Mouse (Mus musculus) CH12.LX (cell line): ENCODE results near the gene Tgtp2. TPM values are rescaled to one million over a fixed set of nuclear protein-coding genes. Genes with fewer than 3 reads are reported as not detected.
"Not testable (repeated sequence)": the region's sequence is repeated elsewhere in the genome, so short reads cannot be mapped to it uniquely, and the experiment has no call there.

Source experiments
- DNase-seq: peaks from one replicate; pipeline ENCODE4 v3.0.0-alpha.2; 2013; ENCODE audit errors: extremely low read depth
- H3K27ac ChIP-seq: 2 replicates; pipeline ENCODE4 v1.5.1; 2012; ENCODE audit warnings: low read depth, mild to moderate bottlenecking, control low read depth, moderate library complexity; ENCODE audit not compliant: insufficient read depth
- H3K27me3 ChIP-seq: replicated peaks from 2 replicates; pipeline ENCODE3; 2012; ENCODE audit warnings: inconsistent platforms
- H3K36me3 ChIP-seq, 2 experiments: replicated peaks in 1 of 2; 2 replicates each; pipeline versions ENCODE3 to v1.6.1; 2012; ENCODE audit warnings: inconsistent platforms in 1 of 2, low read length in 1 of 2, mild to moderate bottlenecking in 1 of 2, mixed read lengths in 1 of 2, moderate library complexity in 1 of 2; ENCODE audit not compliant: control insufficient read depth in 1 of 2, insufficient read depth in 1 of 2
- H3K4me1 ChIP-seq, 2 experiments: 2 replicates each; pipeline ENCODE4 v1.6.1; 2012; ENCODE audit warnings: inconsistent platforms in 1 of 2, moderate library complexity in 1 of 2; ENCODE audit not compliant: insufficient read depth in 2 of 2, control insufficient read depth in 1 of 2
- H3K4me2 ChIP-seq: 2 replicates; pipeline ENCODE4 v1.6.1; 2012; ENCODE audit warnings: low read depth, mild to moderate bottlenecking, control low read depth; ENCODE audit not compliant: poor library complexity, insufficient read depth, severe bottlenecking
- H3K4me3 ChIP-seq, 3 experiments: fragments of 150-350 bp in 1 of 3; sonication (generic) in 1 of 3; replicated peaks in 1 of 3; 2 replicates each; pipeline versions ENCODE3 to v1.5.1; 2011 to 2012; ENCODE audit warnings: low read depth in 2 of 3, low read length in 2 of 3, mild to moderate bottlenecking in 2 of 3, moderate library complexity in 2 of 3, control low read depth in 1 of 3, improper control_type of control experiment in 1 of 3, inconsistent platforms in 1 of 3, mixed read lengths in 1 of 3; ENCODE audit not compliant: poor library complexity in 1 of 3
- H3K79me2 ChIP-seq: replicated peaks from 2 replicates; pipeline ENCODE4 v1.6.1; 2012; ENCODE audit warnings: mild to moderate bottlenecking, moderate library complexity; ENCODE audit not compliant: control insufficient read depth, poor library complexity, insufficient read depth, severe bottlenecking; ENCODE audit errors: extremely low read depth
- H3K9ac ChIP-seq: 2 replicates; pipeline ENCODE4 v1.6.1; 2012; ENCODE audit warnings: low read depth, mild to moderate bottlenecking, control low read depth, moderate library complexity; ENCODE audit not compliant: insufficient read depth
- H3K9me3 ChIP-seq: replicated peaks from 2 replicates; pipeline ENCODE3; 2012; ENCODE audit warnings: low read length, inconsistent platforms, mixed read lengths
- CHD1 ChIP-seq: IDR thresholded peaks from 2 replicates; pipeline ENCODE4 v1.6.1; 2012; ENCODE audit warnings: low read depth, low read length, improper control_type of control experiment, inconsistent platforms
- MAZ ChIP-seq: IDR thresholded peaks from 2 replicates; pipeline ENCODE4 v1.6.1; 2012; ENCODE audit warnings: low read depth, mild to moderate bottlenecking, inconsistent platforms, low read length, improper control_type of control experiment, moderate library complexity
- MEF2A ChIP-seq: IDR thresholded peaks from 2 replicates; pipeline ENCODE4 v1.6.1; 2014; ENCODE audit warnings: low read depth, mild to moderate bottlenecking, inconsistent platforms, low read length, improper control_type of control experiment, borderline replicate concordance
- POLR2A ChIP-seq: IDR thresholded peaks from 2 replicates; pipeline ENCODE4 v1.6.1; 2011; ENCODE audit warnings: low read depth, mild to moderate bottlenecking, improper control_type of control experiment, low read length
- POLR2AphosphoS2 ChIP-seq: IDR thresholded peaks from 2 replicates; pipeline ENCODE4 v1.6.1; 2011; ENCODE audit warnings: low read depth, low read length, improper control_type of control experiment
- RCOR1 ChIP-seq: conservative IDR thresholded peaks from 2 replicates; pipeline ENCODE4 v1.6.1; 2012; ENCODE audit warnings: low read depth, mild to moderate bottlenecking, inconsistent platforms, low read length, improper control_type of control experiment
- dilution Hi-C: fragments of 300-500 bp; cut with MboI; formaldehyde crosslinking; loops from 2 replicates; pipeline ENCODE4 v1.14.3; 2020; ENCODE audit warnings: low sequenced_read_pairs; ENCODE audit not compliant: extremely low pct_unique_long_range_greater_than_20kb, extremely low pct_ligation_motif_present
- in situ Hi-C: fragments of 300-500 bp; cut with MboI; formaldehyde crosslinking; loops from 3 replicates; pipeline ENCODE4 v1.14.3; 2019; ENCODE audit warnings: low sequenced_read_pairs, low pct_ligation_motif_present, low pct_unique_long_range_greater_than_20kb, mixed read lengths
- polyA plus RNA-seq: library from polyadenylated mRNA; unstranded; fragments of >175 nt; gene quantifications from 2 replicates; pipeline ENCODE4 v1.2.1, GENCODE M21; 2012; ENCODE audit warnings: low read depth; ENCODE audit not compliant: insufficient read length
- total RNA-seq, 2 experiments: library from RNA; depleted of rRNA; stranded (reverse); fragments of 300-350 nt in 1 of 2; fragments of >200 nt in 1 of 2; gene quantifications; 2 replicates each; pipeline ENCODE4 v1.2.3; 2012 to 2014

Tgtp2 gene
- total RNA-seq (2012; rRNA removed) (0.08 TPM in 1 of 2 replicates, not detected in the other), total RNA-seq (2014; rRNA removed) (0.07 and 0.43 TPM in 2 replicates), polyA plus RNA-seq (0.18 TPM in 1 of 2 replicates, not detected in the other)

GRCm38 (mm10) chr11:49063713-49064469 lies at the start of gene Tgtp2:
TSS of gene Tgtp2 (minus strand) at chr11:49064206.
- H3K4me3 ChIP-seq, H3K4me1 ChIP-seq, H3K36me3 ChIP-seq, H3K79me2 ChIP-seq, in situ Hi-C loops, DNase-seq, dilution Hi-C loops, H3K27ac ChIP-seq, H3K4me2 ChIP-seq, H3K9ac ChIP-seq, H3K9me3 ChIP-seq, H3K27me3 ChIP-seq: not testable (repeated sequence)

GRCm38 (mm10) chr11:49112624-49113219 lies 48.7 kb upstream of the Tgtp2 start:
- H3K36me3 ChIP-seq: no peaks in the 10 kb centered on the region
- H3K4me1 ChIP-seq: peaks cover 4 to 10% of the 10 kb centered on the region in 2 experiments; a peak in 3 of 4 replicates
- no peaks in the 10 kb centered on the region for H3K9me3 ChIP-seq
- H3K79me2 ChIP-seq: no peaks in the 10 kb centered on the region
- in situ Hi-C loops: loop anchor here (25.0 kb wide), 1 partner anchor 150 kb away; no protein-coding TSS in a partner anchor
- dilution Hi-C loops: no loop called here
- H3K9ac ChIP-seq: no peak overlapping the region
- H3K4me3 ChIP-seq: no peak overlapping the region
- no peak overlapping the region for H3K4me2 ChIP-seq
- H3K27ac ChIP-seq: no peak overlapping the region
- peaks cover 4% of the 10 kb centered on the region for H3K27me3 ChIP-seq
- TF ChIP-seq CHD1 (no peak), POLR2A (no peak), POLR2AphosphoS2 (no peak), MAZ (no peak), MEF2A (no peak)
- DNase-seq: no peak

DNA sequence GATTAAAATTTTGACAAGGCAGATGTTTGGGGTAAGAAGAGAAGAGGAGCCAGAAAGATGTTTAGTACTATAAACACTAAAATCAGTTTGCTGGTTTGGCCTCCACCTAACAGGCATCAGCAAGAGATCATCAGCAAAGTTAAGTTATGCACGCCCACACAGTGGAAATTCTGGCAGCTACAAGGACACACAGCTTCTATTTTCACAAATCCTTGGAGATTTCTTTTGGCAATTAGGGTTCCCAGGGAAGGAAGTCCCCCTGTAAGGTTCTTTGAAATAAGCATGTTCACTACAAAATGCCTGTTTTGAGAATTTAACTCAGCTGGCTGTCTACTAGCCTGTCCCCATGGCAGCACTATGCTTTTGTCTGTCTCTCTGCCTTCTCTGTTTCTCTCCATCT lies 47.0 kb upstream of the Tgtp2 start:
- H3K9ac ChIP-seq: no peak overlapping the region
- dilution Hi-C loops: no loop called here
- H3K27me3 ChIP-seq: peaks cover 4% of the 10 kb centered on the region
- no peak overlapping the region for H3K27ac ChIP-seq
- no peak for TF ChIP-seq RCOR1
- in situ Hi-C loops: loop anchor here (25.0 kb wide), 1 partner anchor 151 kb away; no protein-coding TSS in a partner anchor
- no peak overlapping the region for H3K4me2 ChIP-seq
- H3K79me2 ChIP-seq: no peaks in the 10 kb centered on the region
- H3K36me3 ChIP-seq: no peaks in the 10 kb centered on the region
- H3K9me3 ChIP-seq: no peaks in the 10 kb centered on the region
- H3K4me3 ChIP-seq: no peak overlapping the region
- DNase-seq: no peak
- peaks cover 4 to 12% of the 10 kb centered on the region in 2 experiments; a peak in 3 of 4 replicates for H3K4me1 ChIP-seq
